Mouse (Mus musculus): Measurements from ENCODE around the gene Mthfd1.

DNA sequence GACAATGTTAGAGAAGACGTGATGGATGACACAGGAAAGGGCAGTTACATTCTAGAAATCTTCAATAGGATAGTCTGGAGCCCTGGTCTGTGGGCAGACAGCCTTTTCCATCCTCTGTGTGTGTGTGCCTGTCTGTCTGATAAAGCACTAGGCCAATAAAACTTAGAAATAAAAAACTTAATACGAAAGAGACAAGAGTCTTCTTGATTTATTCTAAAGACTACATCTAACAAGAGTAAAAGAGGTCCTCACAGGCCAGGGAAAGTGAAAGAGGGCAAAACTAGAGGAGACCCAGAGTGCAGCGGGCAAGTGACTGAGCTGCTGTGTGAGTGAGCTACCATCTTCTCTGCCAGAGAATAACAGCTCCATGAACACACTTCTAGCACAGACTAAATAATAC lies 111.2 kb downstream of the Mthfd1 start:
- TF ChIP-seq POLR2A (IDR thresholded peaks at IDR 0.05; ENCODE audit: insufficient read depth, low read depth, low read length) (no peak), CTCF (IDR thresholded peaks at IDR 0.05; ENCODE audit: insufficient read depth, low read depth, low read length) (no peak)
